Mouse (Mus musculus) thymus, postnatal 10 days (tissue): ENCODE measurements around the gene Tmcc2.
A peak's percentile ranks its signal among the peaks of the same experiment; 100 is the strongest.

Experiments
- DNase-seq, 2 experiments: peaks; one replicate each; pipeline ENCODE4 v3.0.0; 2021; ENCODE audit warnings: low spot score in 2 of 2

The Tmcc2 gene

DNA sequence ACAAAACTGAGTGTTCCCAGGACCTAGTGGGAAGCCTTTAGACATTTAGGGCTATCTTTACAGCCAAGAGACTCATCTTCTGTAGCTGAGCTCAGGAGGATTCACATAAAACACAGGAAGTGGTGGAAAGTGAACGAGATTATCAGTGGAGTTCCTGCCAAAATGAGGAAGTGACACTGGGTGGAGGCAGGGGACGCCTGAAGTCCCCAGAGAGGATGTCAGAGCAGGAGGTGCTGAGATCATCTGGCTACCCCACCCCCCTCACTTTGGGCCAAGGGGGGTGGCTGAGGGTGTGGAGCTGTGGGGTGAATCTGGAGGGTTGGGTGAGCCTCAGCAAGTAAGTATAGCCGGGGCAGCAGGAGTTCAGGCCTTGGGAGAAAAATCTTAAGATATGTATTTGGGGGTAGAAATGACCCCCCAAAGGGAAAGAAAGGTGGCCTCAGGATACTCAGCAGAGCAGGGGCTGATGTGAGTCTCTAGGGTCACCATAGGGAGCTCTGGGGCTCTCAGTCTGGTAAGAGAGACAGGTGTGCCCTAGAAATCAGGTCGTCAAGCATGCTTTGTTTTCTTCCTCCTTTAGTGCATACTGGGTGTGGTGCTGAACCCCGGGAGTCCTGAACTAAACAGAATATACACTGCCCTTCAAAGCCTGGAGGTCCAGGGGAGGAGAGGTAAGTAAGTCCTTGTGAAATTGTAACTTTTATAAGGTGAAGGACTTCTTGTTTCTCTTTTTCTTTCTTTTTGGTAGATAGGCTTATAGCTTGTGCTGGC, 49.2 kb downstream of the Tmcc2 start:
- DNase-seq = peak; percentile 61 to 62

DNA sequence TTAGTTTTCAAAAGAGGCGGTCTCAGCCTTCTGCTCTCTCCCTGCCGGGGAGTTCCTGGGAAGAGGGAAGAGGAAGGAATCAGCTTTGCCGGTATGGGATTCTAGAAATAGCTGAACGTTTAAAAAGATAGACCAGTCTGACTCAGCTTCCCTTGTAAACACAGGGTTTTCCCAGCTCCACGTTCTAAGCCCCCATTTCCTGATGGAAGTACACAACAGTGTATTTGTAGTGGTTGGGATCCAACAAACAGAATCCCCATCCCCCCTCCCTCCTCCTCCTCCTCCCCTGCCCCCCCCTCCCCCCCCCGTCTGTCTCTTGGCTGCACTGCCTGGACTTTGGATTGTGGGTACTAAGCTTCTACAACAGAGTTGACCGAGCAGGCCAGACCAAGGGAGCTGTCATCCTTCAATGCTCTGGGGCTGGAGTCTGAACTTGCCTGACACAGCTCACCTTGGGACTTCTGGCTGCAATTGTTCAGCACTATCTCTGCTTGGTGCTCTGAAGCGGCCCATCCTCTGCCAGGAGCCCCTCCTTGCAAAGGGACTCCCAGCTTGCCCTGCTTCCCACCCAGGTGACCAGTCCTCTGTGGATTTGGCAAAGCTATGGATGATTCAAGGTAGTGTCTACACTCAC, 52.9 kb downstream of the Tmcc2 start:
- no peak for DNase-seq

DNA sequence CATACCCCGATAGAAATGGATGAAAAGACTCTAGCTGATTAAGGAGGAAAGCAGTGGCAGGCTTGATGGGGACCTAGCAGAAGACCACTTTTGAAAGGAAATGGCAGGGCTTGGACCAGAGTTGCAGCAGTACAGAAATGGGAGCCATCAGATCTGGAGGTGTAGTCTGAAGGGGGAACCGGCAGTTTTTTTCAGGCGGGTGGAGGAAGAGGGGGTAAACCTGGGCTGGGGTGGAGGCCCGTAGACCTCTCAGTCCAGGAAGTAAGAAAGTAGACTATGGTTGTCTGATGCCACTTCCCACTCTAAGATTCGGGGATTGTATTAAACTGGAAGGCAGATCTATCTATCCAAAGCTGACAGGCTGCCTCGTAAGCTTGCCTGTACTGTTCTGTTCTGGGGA, 54.2 kb downstream of the Tmcc2 start:
- DNase-seq = no peak

DNA sequence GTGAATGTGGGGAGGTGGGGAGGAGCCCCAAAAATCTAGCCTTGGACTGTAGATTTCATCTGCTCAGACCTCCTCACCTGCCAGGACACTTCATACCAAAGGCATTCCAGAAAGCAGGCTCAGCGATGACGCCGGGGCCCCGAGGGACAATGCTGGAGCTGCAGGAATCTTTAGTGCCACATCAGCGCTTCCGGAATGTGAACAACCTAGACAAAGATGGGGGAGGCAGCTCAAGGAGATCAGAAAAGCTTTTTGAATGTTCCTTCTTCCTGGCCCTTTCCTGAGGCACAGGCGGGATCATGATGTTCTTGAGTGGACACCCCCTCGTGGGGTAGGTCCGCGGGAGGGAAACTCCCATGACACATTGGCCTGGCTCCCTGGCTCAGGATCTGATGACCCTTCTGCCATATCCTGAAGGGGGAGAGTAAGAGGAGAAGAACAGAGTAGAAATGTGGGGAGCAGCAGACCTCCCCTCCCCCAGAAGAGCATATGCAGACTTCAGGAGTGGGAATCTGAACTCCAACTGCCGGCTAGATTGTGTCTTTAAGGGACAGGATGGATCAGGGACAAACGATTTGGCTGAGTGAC, 55.6 kb downstream of the Tmcc2 start:
- DNase-seq = no peak

DNA sequence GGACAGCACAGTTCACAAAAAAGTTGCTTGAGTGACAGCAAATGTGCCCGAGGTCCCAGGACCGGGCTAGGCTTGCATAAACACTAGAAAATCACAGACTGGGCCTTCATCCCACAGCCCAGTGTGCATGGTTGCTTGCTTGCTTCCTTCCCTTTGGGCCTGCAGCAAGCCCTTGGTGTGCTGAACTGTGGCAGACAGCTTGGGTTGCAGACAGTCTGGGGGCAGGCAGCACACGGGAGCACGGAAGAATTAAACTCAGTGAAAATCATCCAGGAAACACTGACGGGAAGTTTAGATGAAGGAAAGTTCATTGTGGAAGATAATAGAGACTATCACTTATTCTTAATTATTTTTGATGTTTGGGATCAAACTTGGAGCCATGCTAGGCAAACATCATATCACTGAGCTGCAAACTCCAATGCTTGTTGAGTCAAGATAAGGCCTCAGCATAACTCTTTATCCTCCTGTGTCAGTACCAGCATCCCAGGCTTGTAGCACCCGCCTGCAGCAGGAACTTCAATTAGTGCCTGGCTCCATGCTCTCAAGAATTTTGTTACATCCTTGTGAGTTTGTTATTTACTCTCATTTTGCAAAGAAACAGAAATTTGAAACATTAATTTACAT, 56.8 kb downstream of the Tmcc2 start:
- DNase-seq = no peak

DNA sequence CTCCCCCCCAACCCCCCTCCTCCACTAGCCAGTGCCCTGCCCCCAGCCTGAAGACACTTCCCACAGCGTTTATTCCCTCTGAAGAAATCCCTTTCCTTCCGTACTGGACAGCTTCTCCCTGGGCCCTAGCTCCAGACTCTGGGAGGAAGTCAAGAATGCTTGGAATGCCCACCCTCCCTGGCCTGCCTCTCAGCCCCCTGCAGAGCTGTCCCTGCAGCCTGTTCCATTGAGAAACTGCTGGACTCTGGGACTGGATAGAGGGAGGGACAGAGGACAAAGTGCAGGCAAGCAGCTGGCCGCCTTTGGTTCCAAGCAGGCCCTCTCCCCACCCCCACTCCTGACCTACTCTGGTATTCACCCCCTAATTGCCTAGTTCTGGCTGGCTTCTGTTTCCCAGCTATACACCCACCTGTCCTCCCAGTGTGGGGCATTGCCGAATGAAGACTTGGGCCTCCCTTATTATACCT, 57.4 kb downstream of the Tmcc2 start:
- no peak for DNase-seq

DNA sequence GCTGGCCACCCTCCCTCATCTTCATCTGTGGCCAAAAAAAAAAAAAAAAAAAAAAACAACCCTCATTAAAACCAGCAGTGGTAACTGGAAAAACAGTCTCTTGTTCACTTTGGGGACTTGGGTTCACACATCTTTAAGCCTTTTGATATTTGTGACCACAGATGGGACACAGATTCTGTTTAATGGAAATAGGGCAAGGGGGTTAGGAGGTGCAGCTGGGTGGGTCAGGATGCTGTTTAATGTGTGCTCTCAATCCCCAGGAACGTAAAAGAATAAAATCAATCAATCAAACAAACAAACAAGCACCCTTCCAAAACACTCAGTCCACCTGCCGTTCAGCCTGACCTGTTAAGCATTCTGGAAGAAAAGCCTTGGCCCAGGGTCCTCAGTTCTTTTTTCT, 57.9 kb downstream of the Tmcc2 start:
- no peak for DNase-seq

DNA sequence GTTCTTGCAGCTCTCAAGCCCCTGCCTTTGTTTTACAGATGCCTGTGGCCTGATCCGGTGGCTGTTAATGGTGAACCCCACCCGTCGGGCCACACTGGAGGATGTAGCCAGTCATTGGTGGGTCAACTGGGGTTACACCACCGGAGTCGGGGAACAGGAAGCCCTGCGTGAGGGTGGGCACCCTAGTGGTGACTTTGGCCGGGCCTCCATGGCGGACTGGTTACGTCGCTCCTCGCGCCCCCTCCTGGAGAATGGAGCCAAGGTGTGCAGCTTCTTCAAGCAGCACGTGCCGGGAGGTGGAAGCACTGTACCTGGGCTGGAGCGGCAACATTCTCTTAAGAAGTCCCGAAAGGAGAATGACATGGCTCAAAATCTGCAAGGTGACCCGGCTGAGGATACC, 59.8 kb downstream of the Tmcc2 start:
- no peak for DNase-seq

DNA sequence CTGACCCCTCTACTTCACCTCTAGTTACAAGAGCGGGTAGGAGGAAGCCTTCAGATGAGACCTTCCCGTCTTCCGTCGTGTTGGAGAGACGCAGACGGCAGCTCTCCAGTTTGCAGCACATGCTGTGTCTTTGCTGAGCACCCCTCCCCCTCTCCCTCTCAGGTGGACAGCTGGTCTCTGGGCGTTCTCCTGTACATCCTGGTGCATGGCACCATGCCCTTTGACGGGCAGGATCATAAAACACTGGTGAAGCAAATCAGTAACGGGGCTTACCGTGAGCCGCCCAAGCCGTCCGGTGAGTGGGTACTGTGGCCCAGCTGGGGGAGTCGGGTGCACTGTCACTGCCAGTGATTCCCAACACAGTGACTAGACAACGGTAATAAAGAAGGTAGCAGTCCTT, 60.7 kb downstream of the Tmcc2 start:
- no peak for DNase-seq

DNA sequence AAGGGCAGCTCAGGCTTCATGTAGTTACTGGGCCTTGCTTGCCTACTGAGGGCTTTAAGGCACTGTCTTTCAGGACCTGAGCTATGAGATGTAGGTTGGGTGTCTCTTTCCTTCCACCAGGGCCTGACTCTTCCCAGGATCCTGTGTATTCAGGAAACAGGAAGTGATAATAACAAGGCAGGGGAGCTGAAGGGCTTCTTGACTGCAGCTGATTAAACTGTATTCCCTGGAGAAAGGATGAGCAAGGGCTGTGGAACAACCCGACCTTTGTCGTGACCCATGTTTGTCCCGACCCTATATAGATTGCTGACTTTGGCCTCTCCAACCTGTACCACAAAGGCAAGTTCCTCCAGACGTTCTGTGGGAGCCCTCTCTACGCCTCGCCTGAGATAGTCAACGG, 61.4 kb downstream of the Tmcc2 start:
- no peak for DNase-seq

DNA sequence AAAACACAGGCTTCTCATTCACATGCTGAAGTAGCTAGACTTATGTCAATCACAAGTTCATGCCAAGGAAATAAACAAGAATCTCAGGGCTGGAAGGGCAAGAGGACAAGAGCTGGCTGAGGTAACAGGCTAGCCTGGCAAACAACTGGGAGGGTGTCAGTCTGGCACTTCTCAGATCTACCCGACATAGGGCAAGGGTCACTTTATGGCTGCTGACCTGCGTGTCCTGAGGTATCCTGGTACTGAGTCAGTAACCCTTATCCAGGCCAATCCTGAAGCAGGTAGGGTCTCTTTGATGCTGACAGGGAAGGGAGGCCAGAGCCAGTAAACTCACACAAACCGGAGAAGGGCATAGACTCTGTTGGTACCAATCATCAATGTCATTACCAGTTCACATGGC, 62.5 kb downstream of the Tmcc2 start:
- no peak for DNase-seq

DNA sequence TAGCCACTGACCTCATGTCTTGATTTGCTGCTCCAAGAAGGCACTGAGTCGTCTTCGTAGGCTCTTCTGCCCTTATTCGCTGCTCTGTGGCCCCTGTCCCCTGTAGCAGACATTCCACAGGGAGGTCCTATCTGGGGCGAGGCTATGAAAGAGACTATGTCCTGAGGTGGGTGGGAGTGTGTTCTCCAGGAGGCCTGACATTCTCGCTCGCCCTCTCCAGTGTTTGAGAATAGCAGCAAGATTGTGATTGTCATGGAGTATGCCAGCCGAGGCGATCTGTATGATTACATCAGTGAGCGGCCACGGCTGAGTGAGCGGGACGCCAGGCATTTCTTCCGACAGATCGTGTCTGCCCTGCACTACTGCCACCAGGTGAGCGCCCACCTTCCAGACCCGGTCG, 63.6 kb downstream of the Tmcc2 start:
- no peak for DNase-seq

DNA sequence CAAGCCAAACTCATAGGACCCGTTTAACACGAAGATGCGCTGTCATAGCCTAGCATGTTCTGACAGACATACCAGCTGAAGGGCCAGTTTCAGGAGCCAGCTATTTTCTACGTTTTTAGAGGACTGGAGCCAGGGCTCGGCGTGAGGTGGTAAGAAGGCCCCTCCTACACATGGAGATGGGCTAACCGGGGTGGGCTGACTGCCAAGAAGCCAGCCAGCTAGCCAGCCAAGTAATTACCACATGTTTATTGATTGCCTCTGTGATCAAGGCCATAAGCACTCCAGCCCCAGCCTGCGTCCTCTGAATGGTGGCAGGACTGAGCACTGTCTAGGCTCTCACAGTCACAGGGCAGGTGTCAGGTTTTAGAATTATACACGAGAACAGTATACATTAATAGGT, 64.3 kb downstream of the Tmcc2 start:
- no peak for DNase-seq

DNA sequence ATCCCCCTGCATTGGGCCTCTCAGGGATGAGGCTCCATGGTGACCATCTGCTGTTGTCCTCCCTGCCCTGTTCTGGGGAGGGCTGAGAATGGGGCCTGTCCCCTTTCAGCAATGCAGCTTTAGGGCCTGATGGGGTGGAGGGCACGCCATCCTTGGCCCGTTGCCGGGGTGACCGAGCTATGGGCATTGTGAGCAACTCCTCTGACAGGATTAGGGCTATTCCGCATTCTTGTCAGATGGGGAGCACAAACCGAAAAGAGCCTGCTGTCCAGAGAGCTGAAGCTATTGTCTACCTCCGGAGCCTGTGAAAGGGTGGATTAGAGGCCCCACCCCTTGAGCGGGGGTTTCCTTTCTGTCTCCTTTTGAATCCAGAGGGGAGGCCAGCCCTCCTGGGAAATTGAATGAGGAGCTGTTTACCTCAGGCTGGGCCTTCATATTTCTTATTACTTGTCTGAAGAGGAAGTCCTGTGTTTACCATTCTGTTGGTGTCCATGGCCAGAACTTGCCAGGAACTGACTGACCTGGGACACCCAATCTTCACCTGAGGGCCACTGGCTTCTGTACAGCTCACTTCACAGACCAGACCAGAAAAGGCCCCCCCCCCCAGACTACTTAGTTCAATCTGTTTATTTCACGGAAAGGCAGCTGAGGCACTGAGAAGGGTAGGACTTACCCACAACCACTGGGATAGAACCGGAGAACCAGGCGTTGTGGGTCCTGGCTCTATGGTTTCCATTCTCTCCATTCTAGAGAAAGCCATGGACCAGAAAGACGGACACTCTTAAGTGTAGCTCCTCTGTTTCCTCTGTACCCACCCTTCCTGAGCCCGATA, 68.2 kb downstream of the Tmcc2 start:
- DNase-seq = no peak

DNA sequence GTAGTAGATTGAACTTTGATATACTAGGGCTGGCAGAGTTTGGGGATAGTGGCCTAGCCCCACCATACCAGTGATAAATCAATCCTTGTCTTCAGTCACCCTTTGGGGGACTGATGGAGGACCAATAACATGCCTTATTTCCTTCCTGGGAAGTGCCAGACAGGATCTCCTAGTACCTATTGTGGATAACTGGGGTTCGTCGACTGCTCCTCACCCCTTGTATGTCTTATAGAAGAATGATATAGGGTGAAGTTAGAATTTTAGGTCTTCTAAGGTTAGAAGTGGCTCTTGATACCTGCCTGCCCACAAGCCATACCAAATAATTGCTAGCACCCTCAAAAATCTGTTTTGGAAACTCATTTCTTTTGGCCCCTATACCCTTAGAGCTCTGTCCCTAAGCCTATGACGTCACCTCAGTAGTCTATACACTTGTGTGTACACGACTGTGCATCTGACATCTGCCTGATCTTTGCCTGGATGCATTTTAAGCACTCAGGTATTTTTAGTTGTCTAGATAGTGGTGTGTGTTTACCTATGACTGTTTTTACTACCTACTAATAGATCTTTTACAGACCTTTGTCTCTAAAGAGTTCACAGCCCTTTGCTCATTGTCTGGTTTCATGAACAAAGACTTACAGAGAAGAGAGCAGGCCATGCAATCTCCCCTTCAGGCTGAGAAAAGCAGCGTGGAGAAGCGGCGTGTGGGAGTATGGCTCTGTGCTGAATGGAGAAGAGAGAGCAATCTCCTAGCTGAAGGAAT, 69.1 kb downstream of the Tmcc2 start:
- DNase-seq = no peak

DNA sequence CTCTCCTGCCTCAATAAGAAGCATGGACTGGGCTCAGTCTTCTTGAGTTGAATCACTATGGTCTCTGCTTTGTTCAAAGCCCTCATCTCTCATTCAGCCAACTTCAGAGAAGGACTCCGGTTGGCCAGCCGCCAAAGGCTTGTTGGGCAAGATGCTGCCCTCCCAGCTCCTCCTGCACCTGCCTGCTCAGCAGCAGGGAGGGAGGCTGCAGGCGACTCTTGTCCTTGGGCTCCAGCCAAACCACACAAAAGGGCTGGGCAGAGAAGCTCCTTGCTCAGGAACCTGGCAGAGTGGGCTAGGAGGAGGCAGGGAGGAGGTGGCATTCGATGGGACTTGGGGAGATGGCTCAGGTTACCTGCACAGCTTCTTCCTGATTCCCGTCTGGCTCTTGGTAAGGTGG, 71.8 kb downstream of the Tmcc2 start:
- DNase-seq = no peak

DNA sequence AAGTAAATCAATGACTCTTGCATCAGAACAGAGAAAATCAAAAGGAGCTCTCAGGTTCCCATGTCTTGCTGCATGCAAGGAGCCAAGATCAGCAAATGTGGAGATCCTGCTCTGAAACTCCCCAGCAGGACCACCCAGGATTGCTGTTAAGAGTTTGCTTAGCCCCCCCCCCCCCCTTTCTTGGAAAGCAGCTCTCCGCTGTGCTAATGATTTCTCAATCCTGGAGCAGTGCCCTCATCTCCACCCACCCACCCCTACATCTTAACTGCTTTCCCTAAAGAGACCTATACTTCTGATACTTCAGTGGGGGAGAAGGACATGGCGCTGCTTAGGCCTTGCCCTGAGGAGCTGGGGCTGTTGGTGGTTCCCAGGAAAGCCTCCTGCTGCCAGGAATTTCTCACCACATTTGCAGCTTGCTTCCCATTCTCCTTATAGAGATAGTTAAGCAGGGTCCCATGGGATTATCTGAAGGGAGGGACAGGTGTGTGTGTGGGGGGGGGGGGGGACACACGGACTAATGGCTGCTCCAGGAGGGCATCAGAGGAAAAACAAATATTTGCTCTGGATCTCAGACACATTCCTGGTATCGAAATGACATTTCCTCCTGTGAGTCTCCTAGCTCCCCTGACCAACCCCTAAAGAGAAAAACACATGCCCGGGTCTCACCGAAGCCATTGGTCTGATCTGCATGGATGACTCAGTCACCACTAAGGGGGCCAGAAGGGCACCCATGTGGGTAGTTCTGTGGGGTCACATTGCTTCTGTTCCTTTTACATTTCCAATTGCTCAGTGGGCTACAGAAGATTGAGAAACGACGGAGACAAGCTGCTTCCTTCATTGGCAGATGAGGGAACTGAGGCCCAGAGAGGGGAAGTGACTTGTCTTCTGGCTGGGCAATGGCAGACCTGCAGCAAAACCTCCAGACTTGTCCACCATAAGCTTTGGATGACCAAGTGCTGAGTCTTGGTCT, 72.9 kb downstream of the Tmcc2 start:
- no peak for DNase-seq

DNA sequence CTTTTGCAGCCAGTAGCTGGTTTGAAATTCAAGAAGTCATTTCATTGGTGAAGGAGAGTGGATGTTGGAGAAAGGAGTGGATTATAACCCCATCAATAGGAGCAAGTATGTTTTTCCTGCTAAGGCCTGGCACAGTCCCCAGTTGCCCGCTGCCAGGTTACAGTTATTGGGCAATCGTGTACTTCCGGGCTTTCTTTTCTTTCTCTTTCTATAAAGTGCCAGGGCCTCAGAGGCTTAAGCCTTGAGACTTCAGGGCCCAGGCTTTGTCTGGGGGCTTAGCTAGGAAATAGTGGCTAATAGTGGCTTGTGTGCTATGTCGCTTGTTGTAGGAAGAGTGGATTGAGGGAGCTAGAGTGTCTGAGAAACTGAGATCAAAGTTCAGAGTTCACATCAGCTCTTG, 73.7 kb downstream of the Tmcc2 start:
- no peak for DNase-seq

DNA sequence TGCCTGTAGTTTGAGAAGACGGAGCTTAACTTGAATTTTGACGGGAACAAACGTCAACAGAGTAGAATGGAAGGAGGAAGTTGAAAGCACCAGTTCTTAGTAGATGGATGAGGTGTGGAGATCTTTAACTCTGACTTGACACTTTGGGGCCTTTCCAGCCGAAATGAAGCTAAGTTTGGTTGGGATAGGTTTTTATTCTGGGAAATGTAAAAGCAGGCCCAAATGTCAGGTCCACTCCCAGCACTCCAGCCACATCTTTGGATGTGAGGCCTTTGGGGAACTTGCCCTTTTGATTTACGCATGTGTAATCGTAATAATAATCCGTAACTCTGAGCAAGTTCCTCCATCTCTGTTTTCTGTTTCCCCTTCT, 74.5 kb downstream of the Tmcc2 start:
- DNase-seq = no peak
